Mouse (Mus musculus): Measurements from ENCODE around the gene Rnf20. TPM values are rescaled to one million over a fixed set of nuclear protein-coding genes. Genes with fewer than 3 reads are reported as not detected.
"Not testable (repeated sequence)": the region's sequence is repeated elsewhere in the genome, so short reads cannot be mapped to it uniquely, and the experiment has no call there.

The Rnf20 gene
- polyA plus RNA-seq, 1 experiment, result 17.3 TPM

- Histone ChIP-seq H3K36me3 (ENCODE audit: control insufficient read depth, insufficient read depth) (no peaks in the 10 kb centered on the region), H3K27me3 (ENCODE audit: control insufficient read depth, insufficient read depth, insufficient read length) (no peaks in the 10 kb centered on the region), H3ac (ENCODE audit: control insufficient read depth, insufficient read length, low read depth) (no peak overlapping the region), H3K79me2 (ENCODE audit: control insufficient read depth, insufficient read depth) (no peaks in the 10 kb centered on the region), H3K4me3 (ENCODE audit: insufficient read depth, poor library complexity, severe bottlenecking) (no peak overlapping the region), H3K79me3 (ENCODE audit: low read depth) (no peaks in the 10 kb centered on the region)
- TF ChIP-seq CTCF (IDR thresholded peaks at IDR 0.05; ENCODE audit: control insufficient read depth, insufficient read depth, insufficient read length), result no peak
- TF ChIP-seq MYOD1 (IDR thresholded peaks at IDR 0.05; ENCODE audit: control insufficient read depth, insufficient read length, low read depth), result no peak
- no peak for TF ChIP-seq FOSL1 (IDR thresholded peaks at IDR 0.05; ENCODE audit: insufficient read depth, low read length, poor library complexity, severe bottlenecking)
- no peak for TF ChIP-seq USF1 (IDR thresholded peaks at IDR 0.05; ENCODE audit: low read depth)
- TF ChIP-seq MAX (IDR thresholded peaks at IDR 0.05), result no peak
- TF ChIP-seq CEBPB (IDR thresholded peaks at IDR 0.05; ENCODE audit: low read depth), result no peak
Measured at GRCm38 (mm10) chr4:49605459-49605858, 26.3 kb upstream of the Rnf20 start.

- no peaks in the 10 kb centered on the region for H3K79me3 ChIP-seq (ENCODE audit: low read depth)
- H3K79me2 ChIP-seq (ENCODE audit: control insufficient read depth, insufficient read depth), result no peaks in the 10 kb centered on the region
- TF ChIP-seq CEBPB (IDR thresholded peaks at IDR 0.05; ENCODE audit: low read depth) (no peak), MYOD1 (IDR thresholded peaks at IDR 0.05; ENCODE audit: control insufficient read depth, insufficient read length, low read depth) (no peak), MYOG (IDR thresholded peaks at IDR 0.05; ENCODE audit: control insufficient read depth, extremely low read depth, insufficient read length) (no peak), MAX (IDR thresholded peaks at IDR 0.05) (no peak), USF1 (IDR thresholded peaks at IDR 0.05; ENCODE audit: low read depth) (no peak), CTCF (IDR thresholded peaks at IDR 0.05; ENCODE audit: control insufficient read depth, insufficient read depth, insufficient read length) (no peak), FOSL1 (IDR thresholded peaks at IDR 0.05; ENCODE audit: insufficient read depth, low read length, poor library complexity, severe bottlenecking) (no peak)
- no peak overlapping the region for H3ac ChIP-seq (ENCODE audit: control insufficient read depth, insufficient read length, low read depth)
- H3K36me3 ChIP-seq (ENCODE audit: control insufficient read depth, insufficient read depth), result no peaks in the 10 kb centered on the region
- no peaks in the 10 kb centered on the region for H3K27me3 ChIP-seq (ENCODE audit: control insufficient read depth, insufficient read depth, insufficient read length)
- H3K4me3 ChIP-seq (ENCODE audit: insufficient read depth, poor library complexity, severe bottlenecking), result no peak overlapping the region
Measured at GRCm38 (mm10) chr4:49616924-49617323, 14.9 kb upstream of the Rnf20 start.

GRCm38 (mm10) chr4:49619861-49620260 lies 11.9 kb upstream of the Rnf20 start:
- H3K27me3 ChIP-seq (ENCODE audit: control insufficient read depth, insufficient read depth, insufficient read length); H3K36me3 ChIP-seq (ENCODE audit: control insufficient read depth, insufficient read depth); H3K79me2 ChIP-seq (ENCODE audit: control insufficient read depth, insufficient read depth); H3ac ChIP-seq (ENCODE audit: control insufficient read depth, insufficient read length, low read depth); H3K79me3 ChIP-seq (ENCODE audit: low read depth); H3K4me3 ChIP-seq (ENCODE audit: insufficient read depth, poor library complexity, severe bottlenecking): not testable (repeated sequence)

DNA sequence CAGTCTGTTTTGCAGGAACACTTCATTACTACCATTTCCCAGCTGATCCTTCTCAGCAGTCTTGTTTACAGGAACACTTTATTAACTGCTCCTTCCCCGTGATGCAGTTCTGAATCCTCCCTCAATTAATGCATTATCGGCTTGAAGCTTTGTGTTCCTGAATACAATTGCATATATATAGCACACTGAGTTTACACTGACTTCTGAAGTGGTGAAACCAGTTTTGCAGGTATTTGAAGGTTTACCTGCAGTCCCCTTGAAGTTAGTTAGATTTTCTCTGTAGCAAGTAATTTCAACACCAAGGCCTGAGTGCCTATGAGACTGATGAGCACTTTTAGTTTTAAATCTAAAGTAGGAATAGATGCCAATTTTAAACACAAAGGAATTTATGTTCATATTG lies 9.5 kb upstream of the Rnf20 start:
- no peak overlapping the region for H3K4me3 ChIP-seq (ENCODE audit: insufficient read depth, poor library complexity, severe bottlenecking)
- no peaks in the 10 kb centered on the region for H3K79me2 ChIP-seq (ENCODE audit: control insufficient read depth, insufficient read depth)
- H3K36me3 ChIP-seq (ENCODE audit: control insufficient read depth, insufficient read depth), result no peaks in the 10 kb centered on the region
- peaks cover 3% of the 10 kb centered on the region for H3K27me3 ChIP-seq (ENCODE audit: control insufficient read depth, insufficient read depth, insufficient read length)
- H3ac ChIP-seq (ENCODE audit: control insufficient read depth, insufficient read length, low read depth), result no peak overlapping the region
- no peaks in the 10 kb centered on the region for H3K79me3 ChIP-seq (ENCODE audit: low read depth)
- TF ChIP-seq MAX (IDR thresholded peaks at IDR 0.05) (no peak), FOSL1 (IDR thresholded peaks at IDR 0.05; ENCODE audit: insufficient read depth, low read length, poor library complexity, severe bottlenecking) (no peak), CEBPB (IDR thresholded peaks at IDR 0.05; ENCODE audit: low read depth) (no peak), MYOG (IDR thresholded peaks at IDR 0.05; ENCODE audit: control insufficient read depth, extremely low read depth, insufficient read length) (no peak), CTCF (IDR thresholded peaks at IDR 0.05; ENCODE audit: control insufficient read depth, insufficient read depth, insufficient read length) (no peak), USF1 (IDR thresholded peaks at IDR 0.05; ENCODE audit: low read depth) (no peak), MYOD1 (IDR thresholded peaks at IDR 0.05; ENCODE audit: control insufficient read depth, insufficient read length, low read depth) (no peak)

GRCm38 (mm10) chr4:49623916-49624315 lies 7.9 kb upstream of the Rnf20 start:
- no peaks in the 10 kb centered on the region for H3K36me3 ChIP-seq (ENCODE audit: control insufficient read depth, insufficient read depth)
- TF ChIP-seq CTCF (IDR thresholded peaks at IDR 0.05; ENCODE audit: control insufficient read depth, insufficient read depth, insufficient read length), result no peak
- no peak for TF ChIP-seq MAX (IDR thresholded peaks at IDR 0.05)
- no peak for TF ChIP-seq FOSL1 (IDR thresholded peaks at IDR 0.05; ENCODE audit: insufficient read depth, low read length, poor library complexity, severe bottlenecking)
- no peak for TF ChIP-seq MYOG (IDR thresholded peaks at IDR 0.05; ENCODE audit: control insufficient read depth, extremely low read depth, insufficient read length)
- H3ac ChIP-seq (ENCODE audit: control insufficient read depth, insufficient read length, low read depth), result no peak overlapping the region
- no peak overlapping the region for H3K4me3 ChIP-seq (ENCODE audit: insufficient read depth, poor library complexity, severe bottlenecking)
- no peaks in the 10 kb centered on the region for H3K79me2 ChIP-seq (ENCODE audit: control insufficient read depth, insufficient read depth)
- H3K79me3 ChIP-seq (ENCODE audit: low read depth), result no peaks in the 10 kb centered on the region
- H3K27me3 ChIP-seq (ENCODE audit: control insufficient read depth, insufficient read depth, insufficient read length), result peaks cover 3% of the 10 kb centered on the region

- H3K36me3 ChIP-seq (ENCODE audit: control insufficient read depth, insufficient read depth); H3ac ChIP-seq (ENCODE audit: control insufficient read depth, insufficient read length, low read depth); H3K79me3 ChIP-seq (ENCODE audit: low read depth); H3K79me2 ChIP-seq (ENCODE audit: control insufficient read depth, insufficient read depth); H3K27me3 ChIP-seq (ENCODE audit: control insufficient read depth, insufficient read depth, insufficient read length); H3K4me3 ChIP-seq (ENCODE audit: insufficient read depth, poor library complexity, severe bottlenecking): not testable (repeated sequence)
Measured at GRCm38 (mm10) chr4:49624969-49625368, 6.8 kb upstream of the Rnf20 start.

Measured in C2C12 (cell line).